Mouse (Mus musculus): ENCODE results near the gene Uckl1. TPM values are rescaled to one million over a fixed set of nuclear protein-coding genes. Genes with fewer than 3 reads are reported as not detected.

Uckl1 gene
- polyA plus RNA-seq, 1 experiment from 2014 or later: 32.7 TPM

DNA sequence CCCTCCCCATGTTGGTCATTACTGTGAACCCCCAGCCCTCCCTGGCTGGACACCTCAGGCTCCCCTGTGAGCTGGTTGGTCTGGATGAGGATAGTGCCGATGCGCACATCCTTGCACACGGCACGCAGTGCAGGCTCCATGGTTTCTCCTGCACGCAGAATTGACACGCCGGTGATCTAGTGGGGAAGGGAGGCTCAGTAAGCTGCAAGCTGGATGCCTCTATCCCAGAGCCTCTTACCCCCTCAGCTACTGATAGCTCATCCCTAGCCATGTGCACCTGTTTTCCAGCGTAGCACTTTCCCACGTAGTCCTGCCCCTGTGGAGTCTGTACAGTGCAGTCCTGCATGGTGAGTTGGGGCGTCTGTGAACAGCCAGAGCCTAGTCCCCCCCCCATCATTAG is 14.8 kb downstream of the Uckl1 start:
- Histone ChIP-seq H3K4me3 (no peak overlapping the region), H3K4me1 (peaks cover 54% of the 10 kb centered on the region), H3K9ac (no peak overlapping the region), H3K9me3 (replicated peaks) (no peaks in the 10 kb centered on the region), H3K27ac (no peak overlapping the region), H3K36me3 (peaks cover 34% of the 10 kb centered on the region), H3K4me2 (no peak overlapping the region), H3K27me3 (replicated peaks) (no peaks in the 10 kb centered on the region)
- WGBS (ENCODE audit: insufficient replicate concordance): 91% methylated on average over 10 of the region's 10 CpGs
- no peak for ATAC-seq

DNA sequence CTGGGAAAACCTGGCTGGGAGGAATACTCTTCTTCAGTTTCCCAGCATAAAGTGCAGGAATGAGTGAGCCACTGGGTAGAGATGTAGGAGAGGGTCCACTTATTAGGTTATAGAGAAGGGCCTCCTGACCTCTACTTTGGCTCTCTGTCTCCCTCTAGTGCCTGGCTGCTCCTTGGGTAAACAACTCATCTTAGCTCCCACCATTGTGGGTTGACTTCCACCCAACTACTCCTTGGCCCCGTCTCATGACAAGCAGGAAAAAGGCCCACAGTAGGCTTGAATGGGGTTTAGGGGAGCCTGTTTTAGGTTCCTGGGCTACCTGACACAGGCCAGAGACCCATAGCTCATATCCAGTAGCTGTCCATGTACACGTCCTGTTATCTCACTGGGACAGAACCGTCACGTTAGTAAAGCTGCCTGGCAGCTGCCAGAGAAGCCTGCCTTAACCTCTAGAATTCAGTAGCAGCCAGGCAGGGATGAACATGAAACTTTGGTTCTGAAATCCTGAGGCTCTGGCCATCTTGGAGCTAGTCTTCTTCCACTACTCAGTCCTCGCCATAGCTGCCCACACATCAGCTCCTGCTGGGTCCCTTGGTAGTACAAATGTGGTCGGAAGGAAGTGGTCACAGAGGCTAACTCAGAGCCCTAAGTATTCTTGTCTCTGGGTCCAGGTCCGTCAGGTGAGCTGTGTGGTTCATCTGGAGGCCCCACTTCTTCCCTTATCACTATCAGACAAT is 16.3 kb downstream of the Uckl1 start:
- H3K4me3 ChIP-seq: no peak overlapping the region
- H3K36me3 ChIP-seq: peaks cover 20% of the 10 kb centered on the region
- ATAC-seq: peak; percentile 83
- peak overlapping the region; percentile 45 for H3K4me2 ChIP-seq
- H3K9ac ChIP-seq: peak overlapping the region; percentile 42
- 25% methylated on average over 7 of the region's 7 CpGs for WGBS (ENCODE audit: insufficient replicate concordance)
- H3K27me3 ChIP-seq (replicated peaks): no peaks in the 10 kb centered on the region
- H3K4me1 ChIP-seq: peaks cover 42% of the 10 kb centered on the region
- peak overlapping the region; percentile 75 for H3K27ac ChIP-seq
- no peaks in the 10 kb centered on the region for H3K9me3 ChIP-seq (replicated peaks)

DNA sequence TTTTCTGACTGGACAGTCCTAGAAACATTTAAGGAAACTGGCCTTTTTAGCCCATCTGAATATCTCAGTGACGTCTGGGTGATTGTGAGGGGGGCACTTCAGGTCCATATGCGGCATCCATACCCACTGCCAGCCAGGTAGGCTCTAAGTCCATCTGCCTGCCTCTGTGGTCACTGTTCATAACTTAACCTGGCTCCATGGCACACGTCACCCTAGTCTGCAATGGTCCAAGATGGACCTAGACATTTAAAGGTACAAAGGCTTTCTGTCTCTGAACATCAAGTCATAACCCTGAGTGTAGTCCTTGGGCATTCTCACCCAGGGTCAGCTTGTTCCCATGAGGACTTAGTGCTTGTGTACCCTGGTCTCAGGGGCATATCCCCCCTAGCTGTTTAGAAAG is 17.4 kb downstream of the Uckl1 start:
- Histone ChIP-seq H3K27me3 (replicated peaks) (no peaks in the 10 kb centered on the region), H3K9ac (no peak overlapping the region), H3K4me2 (no peak overlapping the region), H3K4me3 (no peak overlapping the region), H3K36me3 (peaks cover 9% of the 10 kb centered on the region), H3K4me1 (peaks cover 41% of the 10 kb centered on the region), H3K9me3 (replicated peaks) (no peaks in the 10 kb centered on the region), H3K27ac (no peak overlapping the region)
- no peak for ATAC-seq
- 77% methylated on average over 3 of the region's 3 CpGs for WGBS (ENCODE audit: insufficient replicate concordance)

DNA sequence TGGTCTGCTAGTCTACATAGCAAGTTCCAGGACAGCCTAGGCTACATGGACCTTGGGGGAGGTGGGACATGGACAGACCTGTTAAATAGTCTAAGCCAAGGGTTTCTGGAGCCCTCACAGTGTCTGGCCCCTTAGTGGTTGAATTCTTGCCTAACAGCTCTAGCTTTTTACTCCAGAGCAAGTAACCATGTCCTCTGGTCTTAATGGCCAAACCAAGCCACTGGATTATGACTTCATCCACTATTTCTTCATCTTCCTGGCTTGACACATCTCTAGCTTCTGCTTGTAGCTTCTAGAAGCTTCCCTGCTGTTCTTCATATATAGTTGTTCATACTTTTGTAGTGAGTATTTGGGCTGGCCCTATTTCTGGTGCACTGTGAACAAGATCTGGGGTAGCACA is 30.9 kb downstream of the Uckl1 start:
- H3K4me1 ChIP-seq: peaks cover 20% of the 10 kb centered on the region
- no peaks in the 10 kb centered on the region for H3K9me3 ChIP-seq (replicated peaks)
- H3K4me3 ChIP-seq: no peak overlapping the region
- no peak overlapping the region for H3K4me2 ChIP-seq
- peaks cover 61% of the 10 kb centered on the region for H3K36me3 ChIP-seq
- no peak for ATAC-seq
- H3K9ac ChIP-seq: no peak overlapping the region
- no peak overlapping the region for H3K27ac ChIP-seq
- H3K27me3 ChIP-seq (replicated peaks): no peaks in the 10 kb centered on the region

DNA sequence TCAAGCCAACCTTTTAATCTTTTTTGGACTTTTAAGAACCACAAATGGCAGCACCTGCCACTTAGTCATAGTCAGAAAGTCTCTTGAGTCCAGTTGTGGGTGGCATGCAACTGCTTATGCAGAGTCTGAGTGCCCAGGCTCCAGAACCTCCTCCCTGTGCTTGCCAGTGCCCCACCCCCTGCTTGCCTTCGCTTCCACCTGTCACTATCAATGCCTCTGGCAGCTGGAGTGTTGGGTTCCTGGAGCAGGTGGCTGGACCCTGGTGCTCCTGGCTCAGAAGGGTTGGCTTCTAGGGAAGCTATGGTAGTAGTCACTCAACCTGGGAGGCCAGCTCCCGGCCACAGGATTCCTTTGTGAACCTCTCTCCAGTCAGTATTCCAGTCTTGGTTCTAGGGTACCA is 34.5 kb downstream of the Uckl1 start:
- no peak for ATAC-seq
- Histone ChIP-seq H3K9ac (no peak overlapping the region), H3K4me2 (no peak overlapping the region), H3K4me1 (peaks cover 50% of the 10 kb centered on the region), H3K4me3 (no peak overlapping the region), H3K27me3 (replicated peaks) (no peaks in the 10 kb centered on the region), H3K36me3 (peaks cover 88% of the 10 kb centered on the region), H3K27ac (no peak overlapping the region), H3K9me3 (replicated peaks) (no peaks in the 10 kb centered on the region)
- WGBS (ENCODE audit: insufficient replicate concordance): 76% methylated on average over 2 of the region's 2 CpGs

DNA sequence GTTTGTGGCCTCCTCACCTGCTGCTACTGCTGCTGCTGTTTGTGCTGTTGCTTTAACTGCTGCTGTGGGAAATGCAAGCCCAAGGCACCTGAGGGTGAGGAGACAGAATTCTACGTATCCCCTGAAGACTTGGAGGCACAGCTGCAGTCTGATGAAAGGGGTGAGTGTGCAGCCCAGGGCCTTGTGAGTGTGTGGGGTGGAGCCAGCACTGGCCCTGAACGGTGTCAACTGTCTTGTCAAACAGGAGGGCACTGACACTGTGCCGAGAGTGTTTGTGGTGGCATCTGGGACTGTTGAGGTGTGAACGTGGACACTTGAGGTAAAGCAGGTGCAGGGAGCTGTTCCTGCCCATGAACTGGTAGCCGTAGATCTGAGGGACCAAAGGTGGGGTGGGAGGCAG is 36.0 kb downstream of the Uckl1 start:
- 82% methylated on average over 5 of the region's 5 CpGs for WGBS (ENCODE audit: insufficient replicate concordance)
- H3K36me3 ChIP-seq: peaks cover 79% of the 10 kb centered on the region

DNA sequence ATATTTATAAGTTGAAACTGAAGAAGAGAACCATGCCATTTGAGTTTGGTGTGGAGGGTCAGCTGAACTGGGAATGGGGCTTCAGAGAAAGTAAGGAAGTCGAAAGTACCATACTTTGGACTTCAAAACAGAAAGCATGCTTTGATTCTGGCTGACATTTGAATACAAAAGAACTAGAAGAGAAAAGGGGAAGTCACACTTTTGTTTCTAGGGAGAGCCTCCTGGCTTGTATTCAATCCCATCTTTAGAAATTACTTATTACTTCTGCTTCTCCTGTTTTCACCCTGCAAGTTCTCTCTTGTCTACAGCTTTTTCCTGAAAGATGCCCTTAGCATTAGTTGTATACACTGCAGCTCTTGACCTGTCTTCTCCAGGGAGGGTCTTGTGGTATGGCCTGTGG is 36.5 kb downstream of the Uckl1 start:
- Histone ChIP-seq H3K27me3 (replicated peaks) (no peaks in the 10 kb centered on the region), H3K27ac (no peak overlapping the region), H3K36me3 (peaks cover 75% of the 10 kb centered on the region), H3K9ac (no peak overlapping the region), H3K4me2 (no peak overlapping the region), H3K4me1 (peaks cover 63% of the 10 kb centered on the region), H3K4me3 (no peak overlapping the region), H3K9me3 (replicated peaks) (no peaks in the 10 kb centered on the region)
- 50% methylated on average over 1 of the region's 1 CpGs for WGBS (ENCODE audit: insufficient replicate concordance)
- no peak for ATAC-seq

More for the DNA sequence above, 36.0 kb downstream of the Uckl1 start:
- Histone ChIP-seq H3K4me3 (no peak overlapping the region), H3K9me3 (replicated peaks) (no peaks in the 10 kb centered on the region), H3K27ac (no peak overlapping the region), H3K4me2 (no peak overlapping the region), H3K9ac (no peak overlapping the region), H3K4me1 (peaks cover 63% of the 10 kb centered on the region), H3K27me3 (replicated peaks) (no peaks in the 10 kb centered on the region)
- ATAC-seq: no peak

DNA sequence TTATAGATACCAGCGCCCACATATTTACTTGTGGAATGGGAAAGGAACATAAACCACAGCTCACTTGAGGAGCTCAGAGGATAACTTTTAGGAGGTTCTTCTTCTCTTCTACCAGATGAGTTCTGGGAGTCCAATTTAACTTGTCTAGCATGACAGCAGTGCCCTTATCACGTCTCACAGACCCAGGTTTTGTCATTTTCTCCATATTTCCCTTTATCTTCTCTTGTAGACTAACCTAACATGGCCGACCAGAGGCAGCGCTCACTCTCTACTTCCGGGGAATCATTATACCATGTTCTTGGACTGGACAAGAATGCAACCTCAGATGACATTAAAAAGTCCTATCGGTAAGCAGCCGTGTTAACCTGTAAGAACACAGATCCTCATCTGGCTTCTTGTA is 38.5 kb downstream of the Uckl1 start:
- H3K4me3 ChIP-seq: no peak overlapping the region
- 48% methylated on average over 7 of the region's 7 CpGs for WGBS (ENCODE audit: insufficient replicate concordance)
- ATAC-seq: peak; percentile 84
- peaks cover 63% of the 10 kb centered on the region for H3K4me1 ChIP-seq
- H3K9ac ChIP-seq: 0 out of 2 replicates have a peak overlapping the region, but pooled peaks have one; percentile 18
- peaks cover 61% of the 10 kb centered on the region for H3K36me3 ChIP-seq
- H3K27me3 ChIP-seq (replicated peaks): no peaks in the 10 kb centered on the region
- no peaks in the 10 kb centered on the region for H3K9me3 ChIP-seq (replicated peaks)
- H3K27ac ChIP-seq: peak overlapping the region; percentile 79
- peak overlapping the region; percentile 40 for H3K4me2 ChIP-seq

DNA sequence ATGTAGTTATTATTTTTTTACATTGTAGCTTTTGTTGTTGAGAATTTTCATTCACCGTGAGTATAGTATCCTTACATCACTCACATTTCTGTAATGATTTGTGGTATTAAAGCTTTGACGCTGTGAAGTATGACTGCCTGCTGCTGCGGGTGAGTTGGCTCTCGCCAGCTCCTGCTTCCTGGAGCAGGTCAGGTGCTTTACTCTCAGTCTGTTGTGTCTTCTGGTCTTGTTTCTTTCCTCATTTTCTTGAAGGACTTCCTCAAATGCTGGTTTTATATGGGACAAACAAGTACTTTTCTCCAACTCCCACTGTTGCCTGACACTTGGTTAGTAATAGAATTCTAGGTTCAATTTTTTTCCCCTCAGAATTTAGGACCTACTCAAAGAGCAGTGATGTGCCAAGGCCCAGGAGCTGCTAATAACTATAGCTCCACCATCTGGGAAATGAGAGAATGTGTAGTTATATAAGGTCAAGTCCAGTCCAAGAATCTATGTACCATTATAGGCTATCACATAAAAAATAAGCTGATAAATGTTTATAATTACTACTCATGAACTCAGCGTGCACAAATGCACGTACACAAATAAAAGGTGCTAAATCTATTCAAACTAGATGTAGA is 42.8 kb downstream of the Uckl1 start:
- H3K36me3 ChIP-seq: peaks cover 25% of the 10 kb centered on the region
- 81% methylated on average over 6 of the region's 6 CpGs for WGBS (ENCODE audit: insufficient replicate concordance)
- no peaks in the 10 kb centered on the region for H3K9me3 ChIP-seq (replicated peaks)
- H3K27ac ChIP-seq: no peak overlapping the region
- H3K4me2 ChIP-seq: no peak overlapping the region
- H3K27me3 ChIP-seq (replicated peaks): no peaks in the 10 kb centered on the region
- H3K4me3 ChIP-seq: no peak overlapping the region
- no peak overlapping the region for H3K9ac ChIP-seq
- H3K4me1 ChIP-seq: peaks cover 43% of the 10 kb centered on the region
- ATAC-seq: no peak

DNA sequence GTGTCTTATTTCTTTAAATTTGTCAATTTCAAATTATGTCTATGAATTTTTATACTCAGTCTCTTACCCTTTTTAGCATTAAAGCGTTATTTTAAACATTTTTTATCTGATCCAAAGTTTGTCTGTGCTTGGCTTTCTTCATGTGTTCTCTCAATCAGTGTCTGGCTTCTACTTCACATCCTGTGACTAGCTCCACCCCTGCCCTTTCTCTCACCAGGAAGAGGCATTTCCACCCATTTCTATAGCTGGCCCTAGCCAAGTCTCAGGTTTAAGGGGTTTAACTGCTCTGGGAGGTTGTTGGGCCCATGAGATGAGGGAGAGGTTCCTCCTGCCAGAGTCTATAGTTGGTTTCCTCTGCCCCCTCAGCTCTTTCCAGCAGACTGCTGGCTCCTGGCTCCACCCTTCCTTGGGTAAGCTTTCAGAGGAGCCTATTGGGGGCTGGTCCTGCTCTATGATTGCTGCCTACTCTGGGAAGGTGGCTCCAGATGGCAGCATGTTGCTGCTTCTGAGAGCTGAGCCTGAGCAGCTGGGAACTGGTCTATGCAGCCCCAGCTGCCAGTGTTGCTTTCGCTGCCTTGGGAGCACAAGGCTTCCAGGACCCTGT is 47.1 kb downstream of the Uckl1 start:
- Histone ChIP-seq H3K36me3 (peaks cover 22% of the 10 kb centered on the region), H3K4me1 (peaks cover 25% of the 10 kb centered on the region), H3K4me2 (peak overlapping the region; percentile 27), H3K9ac (0 out of 2 replicates have a peak overlapping the region, but pooled peaks have one; percentile 2), H3K27me3 (replicated peaks) (no peaks in the 10 kb centered on the region), H3K9me3 (replicated peaks) (no peaks in the 10 kb centered on the region), H3K27ac (peak overlapping the region; percentile 20; the same call in 1 of the 2 replicates), H3K4me3 (no peak overlapping the region)
- WGBS (ENCODE audit: insufficient replicate concordance): 55% methylated on average over 2 of the region's 2 CpGs
- ATAC-seq: peak; percentile 70

DNA sequence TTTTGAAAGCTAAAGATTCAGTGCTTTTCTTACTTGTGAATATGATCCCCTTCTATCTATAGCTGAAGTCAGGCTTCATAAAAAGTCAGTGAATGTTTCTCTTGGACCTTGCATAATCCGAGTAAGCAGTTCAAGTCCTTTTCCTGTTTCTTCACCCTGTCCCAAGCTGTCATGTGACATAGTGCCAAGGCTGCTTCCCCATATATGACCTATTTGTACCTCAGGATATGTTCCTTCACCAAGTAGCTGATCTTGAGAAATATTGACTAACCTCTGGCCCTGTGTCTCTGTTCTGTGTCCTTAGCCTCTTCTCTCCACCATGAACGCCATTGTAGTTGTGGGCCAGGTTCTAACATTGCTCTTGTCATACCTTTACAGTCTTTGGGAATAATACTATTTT is 48.3 kb downstream of the Uckl1 start:
- WGBS (ENCODE audit: insufficient replicate concordance): 57% methylated on average over 2 of the region's 2 CpGs
- H3K4me2 ChIP-seq: no peak overlapping the region
- H3K27ac ChIP-seq: no peak overlapping the region

DNA sequence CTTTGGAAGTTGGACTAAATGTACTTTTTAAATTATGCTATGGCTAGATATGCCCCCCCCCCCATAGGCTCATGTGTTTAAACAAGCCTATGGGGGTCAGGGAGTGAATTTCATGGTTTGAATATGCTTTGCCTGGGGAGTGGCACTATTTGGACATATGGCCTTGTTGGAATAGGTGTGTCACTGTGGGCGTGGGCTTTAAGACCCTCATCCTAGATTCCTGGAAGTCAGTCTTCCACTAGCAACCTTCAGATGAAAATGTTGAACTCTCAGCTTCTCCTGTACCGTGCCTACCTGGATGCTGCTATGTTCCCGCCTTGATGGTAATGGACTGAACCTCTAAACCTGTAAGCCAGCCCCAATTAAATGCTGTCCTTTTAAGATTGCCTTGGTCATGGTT is 52.1 kb downstream of the Uckl1 start:
- peaks cover 21% of the 10 kb centered on the region for H3K4me1 ChIP-seq
- no peaks in the 10 kb centered on the region for H3K9me3 ChIP-seq (replicated peaks)
- H3K9ac ChIP-seq: no peak overlapping the region
- ATAC-seq: no peak
- H3K4me3 ChIP-seq: no peak overlapping the region
- H3K4me2 ChIP-seq: no peak overlapping the region
- H3K27ac ChIP-seq: no peak overlapping the region
- WGBS (ENCODE audit: insufficient replicate concordance): 88% methylated on average over 3 of the region's 3 CpGs
- H3K27me3 ChIP-seq (replicated peaks): no peaks in the 10 kb centered on the region
- H3K36me3 ChIP-seq: peaks cover 59% of the 10 kb centered on the region

More for the DNA sequence above, 48.3 kb downstream of the Uckl1 start:
- Histone ChIP-seq H3K9ac (no peak overlapping the region), H3K36me3 (peaks cover 30% of the 10 kb centered on the region), H3K27me3 (replicated peaks) (no peaks in the 10 kb centered on the region), H3K9me3 (replicated peaks) (no peaks in the 10 kb centered on the region), H3K4me1 (peaks cover 29% of the 10 kb centered on the region), H3K4me3 (no peak overlapping the region)
- peak; percentile 28; the same call in 1 of the 2 replicates for ATAC-seq
